Mouse (Mus musculus) neural tube, embryonic 13.5 days (tissue): ENCODE results near the gene Prrg2. TPM values are rescaled to one million over a fixed set of nuclear protein-coding genes. Genes with fewer than 3 reads are reported as not detected.
"Not testable (repeated sequence)": the region's sequence is repeated elsewhere in the genome, so short reads cannot be mapped to it uniquely, and the experiment has no call there.

Source experiments
- ATAC-seq: fragments of 200-750 bp; cut with Nextera tagmentation; 2 replicates; pipeline ENCODE4 v1.8.0; 2017; ENCODE audit warnings: low read depth, mild to moderate bottlenecking, moderate TSS enrichment, moderate library complexity
- H3K27ac ChIP-seq: fragments of 300-500 bp; sonication (generic); replicated peaks from 2 replicates; pipeline ENCODE4 v1.5.1; 2015; ENCODE audit warnings: moderate library complexity, mild to moderate bottlenecking, inconsistent platforms
- H3K27me3 ChIP-seq: fragments of 300-500 bp; sonication (generic); 2 replicates; pipeline ENCODE4 v1.6.1; 2015; ENCODE audit warnings: mild to moderate bottlenecking, inconsistent platforms
- H3K36me3 ChIP-seq: fragments of 300-500 bp; sonication (generic); 2 replicates; pipeline ENCODE4 v1.6.1; 2015; ENCODE audit warnings: mild to moderate bottlenecking, inconsistent platforms
- H3K4me1 ChIP-seq: fragments of 300-500 bp; sonication (generic); replicated peaks from 2 replicates; pipeline ENCODE4 v1.6.1; 2015; ENCODE audit warnings: inconsistent platforms
- H3K4me2 ChIP-seq: fragments of 300-500 bp; sonication (generic); 2 replicates; pipeline ENCODE4 v1.6.1; 2015; ENCODE audit warnings: inconsistent platforms, mild to moderate bottlenecking, moderate library complexity
- H3K4me3 ChIP-seq: fragments of 300-500 bp; sonication (generic); 2 replicates; pipeline ENCODE4 v1.5.1; 2015; ENCODE audit warnings: mild to moderate bottlenecking, inconsistent platforms
- H3K9ac ChIP-seq: fragments of 300-500 bp; sonication (generic); 2 replicates; pipeline ENCODE4 v1.6.1; 2015; ENCODE audit warnings: moderate library complexity, mild to moderate bottlenecking, inconsistent platforms
- H3K9me3 ChIP-seq: fragments of 300-500 bp; sonication (generic); 2 replicates; pipeline ENCODE4 v1.6.1; 2016; ENCODE audit warnings: inconsistent platforms
- WGBS: fragments of 180-500 bp; shearing (Covaris S2); methylation state at CpG from one replicate; pipeline ENCODE4 v1.1.7; 2015; 5-methylcytosine and 5-hydroxymethylcytosine counted together
- polyA plus RNA-seq: library from polyadenylated mRNA; unstranded; fragments of >200 nt; fragmentation: Nextera tagmentation; extraction: Ambion mirVana; gene quantifications from 2 replicates; pipeline ENCODE4 v1.2.1, GENCODE M21; 2015

Prrg2 gene
- 16.8 and 17.2 TPM in 2 replicates for polyA plus RNA-seq

GRCm38 (mm10) chr7:45062239-45062835, at the start of gene Prrg2, which contains the start of gene Nosip:
Gene Prrg2, minus strand, starts transcription at chr7:45062677.
Gene Nosip, plus strand, starts transcription at chr7:45062429.
- peak within 1 kb of the TSS; percentile 62 for H3K4me2 ChIP-seq
- H3K4me3 ChIP-seq: peak within 1 kb of the TSS; percentile 66
- 1% methylated on average over 31 of the region's 31 CpGs for WGBS
- peak within 1 kb of the TSS; percentile 76 for H3K9ac ChIP-seq
- H3K9me3 ChIP-seq: no peaks in the 10 kb centered on the region
- H3K36me3 ChIP-seq: no peaks in the 10 kb centered on the region
- no peaks in the 10 kb centered on the region for H3K27me3 ChIP-seq
- H3K27ac ChIP-seq: peak within 1 kb of the TSS; percentile 93
- ATAC-seq: peak; percentile 90
- H3K4me1 ChIP-seq: peaks cover 38% of the 10 kb centered on the region

DNA sequence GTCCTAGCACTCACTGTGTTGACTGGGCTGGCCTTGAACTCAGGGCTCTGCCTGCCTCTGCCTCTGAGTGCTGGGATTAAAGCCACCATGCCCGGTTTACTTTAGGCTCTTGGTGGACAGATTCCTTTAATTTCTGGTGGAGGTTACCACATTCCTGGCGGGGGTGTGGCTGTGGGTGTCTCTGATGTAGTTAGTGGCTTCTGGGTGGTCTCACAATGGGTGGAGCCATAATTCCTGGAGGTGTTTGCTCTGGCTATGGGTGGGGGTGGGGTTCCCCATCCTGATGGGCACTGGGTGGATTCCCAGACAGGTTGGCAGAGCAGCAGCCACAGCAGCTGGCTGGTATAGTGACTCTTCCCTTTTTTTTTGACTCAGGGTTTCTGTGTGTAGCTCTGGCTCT, 49.5 kb upstream of the Prrg2 start:
- H3K4me1 ChIP-seq: no peaks in the 10 kb centered on the region
- H3K36me3 ChIP-seq: no peaks in the 10 kb centered on the region
- no peak for ATAC-seq
- H3K4me2 ChIP-seq: no peak overlapping the region
- no peak overlapping the region for H3K27ac ChIP-seq
- WGBS: 66% methylated on average over 2 of the region's 2 CpGs
- H3K9me3 ChIP-seq: no peaks in the 10 kb centered on the region
- no peaks in the 10 kb centered on the region for H3K27me3 ChIP-seq
- no peak overlapping the region for H3K4me3 ChIP-seq
- no peak overlapping the region for H3K9ac ChIP-seq

DNA sequence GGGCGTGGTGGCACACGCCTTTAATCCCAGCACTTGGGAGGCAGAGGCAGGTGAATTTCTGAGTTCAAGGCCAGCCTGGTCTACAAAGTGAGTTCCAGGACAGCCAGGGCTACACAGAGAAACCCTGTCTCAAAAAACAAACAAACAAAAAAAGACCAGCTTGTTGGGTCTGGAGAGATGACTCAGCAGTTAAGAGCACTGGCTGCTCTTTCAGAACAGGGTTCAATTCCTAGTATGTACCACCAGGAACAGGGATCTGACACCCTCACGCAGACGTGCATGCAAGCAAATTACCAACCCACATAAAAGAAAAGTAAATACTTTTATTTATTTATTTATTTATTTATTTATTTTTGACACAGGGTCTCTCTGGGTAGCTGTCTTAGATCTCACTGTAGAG, 47.6 kb upstream of the Prrg2 start:
- not testable (repeated sequence) for H3K27me3 ChIP-seq, H3K9me3 ChIP-seq, H3K4me3 ChIP-seq, H3K9ac ChIP-seq, H3K4me2 ChIP-seq, H3K4me1 ChIP-seq, H3K27ac ChIP-seq, H3K36me3 ChIP-seq, ATAC-seq
- 96% methylated on average over 4 of the region's 4 CpGs for WGBS

- no peak for ATAC-seq
- WGBS: 59% methylated on average over 5 of the region's 5 CpGs
- no peak overlapping the region for H3K9ac ChIP-seq
Observed at GRCm38 (mm10) chr7:45107052-45107645, 44.7 kb upstream of the Prrg2 start.

DNA sequence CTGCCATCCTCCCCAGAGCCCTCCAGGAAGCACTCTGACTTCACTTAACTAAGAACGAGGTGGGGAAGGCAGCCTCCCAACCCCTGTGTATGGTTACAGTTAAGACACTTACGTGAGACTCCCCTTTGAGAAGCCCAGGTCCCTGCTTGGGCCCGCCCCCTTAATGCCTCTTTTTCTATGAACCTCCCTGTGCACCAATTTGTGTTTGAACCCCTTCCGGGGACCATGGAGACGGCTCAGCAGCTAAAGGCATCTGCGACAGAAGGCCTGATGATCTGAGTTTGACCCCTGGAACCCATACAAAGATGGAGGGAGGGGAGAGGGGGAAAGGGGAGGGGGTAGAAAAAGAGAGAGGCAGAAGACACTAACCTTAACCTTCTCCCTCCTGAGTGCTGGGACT, 44.0 kb upstream of the Prrg2 start:
- Histone ChIP-seq H3K27ac (no peak overlapping the region), H3K27me3 (no peaks in the 10 kb centered on the region), H3K4me2 (no peak overlapping the region), H3K9ac (no peak overlapping the region), H3K4me3 (no peak overlapping the region), H3K36me3 (no peaks in the 10 kb centered on the region), H3K9me3 (no peaks in the 10 kb centered on the region), H3K4me1 (0 out of 2 replicates have a peak, but pooled peaks cover 6% of the 10 kb centered on the region)
- no peak for ATAC-seq
- 21% methylated on average over 6 of the region's 6 CpGs for WGBS

More at GRCm38 (mm10) chr7:45107052-45107645, 44.7 kb upstream of the Prrg2 start:
- H3K27ac ChIP-seq: no peak overlapping the region
- H3K27me3 ChIP-seq: no peaks in the 10 kb centered on the region
- no peaks in the 10 kb centered on the region for H3K36me3 ChIP-seq
- no peak overlapping the region for H3K4me2 ChIP-seq
- H3K4me1 ChIP-seq: 0 out of 2 replicates have a peak, but pooled peaks cover 6% of the 10 kb centered on the region
- no peak overlapping the region for H3K4me3 ChIP-seq
- no peaks in the 10 kb centered on the region for H3K9me3 ChIP-seq

DNA sequence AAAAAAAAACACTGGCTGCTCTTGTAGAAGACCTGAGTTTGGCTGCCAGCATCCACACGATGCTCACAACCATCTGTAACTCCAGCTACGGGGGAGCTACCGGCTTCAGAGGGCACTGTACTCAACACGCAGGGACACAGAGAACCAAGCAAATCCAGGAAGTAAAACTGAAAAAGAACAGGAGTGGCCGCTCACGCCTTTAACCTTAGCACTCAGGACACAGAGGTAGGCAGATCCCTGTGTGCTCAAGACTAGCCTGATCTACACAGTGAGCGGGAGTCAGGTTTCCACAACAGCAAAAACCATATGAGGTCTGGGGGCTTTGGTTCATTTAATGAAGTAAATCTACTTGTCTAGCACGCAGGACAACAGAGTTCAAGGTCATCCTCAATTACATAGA, 43.0 kb upstream of the Prrg2 start:
- H3K27ac ChIP-seq: no peak overlapping the region
- H3K9me3 ChIP-seq: no peaks in the 10 kb centered on the region
- ATAC-seq: no peak
- H3K4me3 ChIP-seq: no peak overlapping the region
- H3K9ac ChIP-seq: no peak overlapping the region
- H3K27me3 ChIP-seq: no peaks in the 10 kb centered on the region
- H3K36me3 ChIP-seq: no peaks in the 10 kb centered on the region
- H3K4me2 ChIP-seq: no peak overlapping the region
- WGBS: 78% methylated on average over 8 of the region's 8 CpGs
- H3K4me1 ChIP-seq: 0 out of 2 replicates have a peak, but pooled peaks cover 6% of the 10 kb centered on the region

- no peak for ATAC-seq
- H3K9me3 ChIP-seq: no peaks in the 10 kb centered on the region
- H3K27me3 ChIP-seq: no peaks in the 10 kb centered on the region
- no peak overlapping the region for H3K4me3 ChIP-seq
- no peak overlapping the region for H3K9ac ChIP-seq
- 0 out of 2 replicates have a peak, but pooled peaks cover 6% of the 10 kb centered on the region for H3K4me1 ChIP-seq
- H3K27ac ChIP-seq: no peak overlapping the region
- H3K4me2 ChIP-seq: no peak overlapping the region
- H3K36me3 ChIP-seq: no peaks in the 10 kb centered on the region
- WGBS: 80% methylated on average over 5 of the region's 5 CpGs
Observed at GRCm38 (mm10) chr7:45104941-45105340, 42.5 kb upstream of the Prrg2 start.

DNA sequence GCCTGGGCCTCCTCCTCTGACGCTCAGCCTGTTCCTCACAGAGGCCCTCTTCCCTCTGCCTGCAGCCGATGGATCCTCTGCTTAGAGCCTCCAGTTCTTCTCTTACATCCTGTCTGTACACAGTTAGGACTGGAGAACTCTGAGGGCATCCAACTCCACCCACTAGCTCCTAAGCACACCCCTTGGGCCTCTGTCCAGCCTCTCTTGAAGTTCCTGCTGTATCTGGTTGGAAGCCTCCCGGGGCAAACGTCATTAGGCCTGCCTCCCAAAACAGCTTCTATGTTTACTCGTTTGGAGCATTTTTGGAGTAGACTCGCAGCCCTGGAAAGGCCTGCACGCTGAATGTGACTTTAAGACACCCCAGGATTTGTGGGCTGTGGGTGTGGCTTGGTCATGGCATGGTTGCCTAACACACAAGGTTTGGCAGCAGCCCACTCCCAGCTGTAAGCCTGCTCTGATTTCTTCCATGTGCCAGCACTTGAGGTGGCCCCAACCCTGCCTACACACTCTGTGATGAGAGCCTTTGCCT, 41.2 kb upstream of the Prrg2 start, which contains the start of gene Fcgrt:
Gene Fcgrt (minus strand): TSS at position 200 of the 529 bp plus-strand sequence.
- H3K4me1 ChIP-seq: 0 out of 2 replicates have a peak, but pooled peaks cover 6% of the 10 kb centered on the region
- H3K4me3 ChIP-seq: peak within 1 kb of the TSS; percentile 21
- H3K27me3 ChIP-seq: no peaks in the 10 kb centered on the region
- no peaks in the 10 kb centered on the region for H3K9me3 ChIP-seq
- H3K9ac ChIP-seq: peak within 1 kb of the TSS; percentile 31; the same call in 1 of the 2 replicates
- WGBS: 64% methylated on average over 7 of the region's 7 CpGs
- H3K27ac ChIP-seq: peak within 1 kb of the TSS; percentile 56
- peak; percentile 56; the same call in 1 of the 2 replicates for ATAC-seq
- H3K4me2 ChIP-seq: peak within 1 kb of the TSS; percentile 34
- no peaks in the 10 kb centered on the region for H3K36me3 ChIP-seq

DNA sequence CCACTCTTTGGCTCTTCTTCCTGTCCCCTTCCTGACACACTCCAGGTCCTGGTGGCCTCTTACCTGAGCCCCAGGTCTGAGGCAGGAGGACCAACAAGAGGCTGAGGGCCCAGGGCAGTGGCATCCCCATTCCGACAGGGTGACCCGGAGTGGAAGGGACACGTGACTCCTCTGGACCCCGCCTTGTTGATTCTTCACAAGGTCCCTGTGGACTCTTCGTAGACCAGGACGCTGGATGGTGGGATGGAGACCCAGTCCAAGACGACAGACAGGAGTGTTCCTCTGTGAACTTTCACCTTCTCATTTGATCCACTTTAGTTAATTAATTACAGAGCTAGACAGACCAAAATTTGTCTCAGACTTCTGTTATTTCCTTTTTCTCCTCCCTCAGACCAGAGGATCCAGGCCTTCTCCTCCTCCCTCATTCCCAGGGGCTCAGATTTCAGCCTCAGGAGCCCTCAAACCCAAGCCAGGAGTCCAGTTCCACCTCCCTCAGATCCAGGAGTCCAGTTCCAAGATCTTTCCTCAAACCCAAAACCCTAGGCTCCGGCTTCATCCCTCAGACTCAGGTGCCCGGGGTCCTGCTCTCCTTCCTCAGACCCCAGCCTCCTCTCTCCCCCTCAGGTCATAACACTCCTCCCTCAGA, 40.6 kb upstream of the Prrg2 start:
- Histone ChIP-seq H3K27me3 (no peaks in the 10 kb centered on the region), H3K36me3 (no peaks in the 10 kb centered on the region), H3K9me3 (no peaks in the 10 kb centered on the region), H3K4me3 (peak overlapping the region; percentile 21), H3K27ac (peak overlapping the region; percentile 56), H3K4me1 (0 out of 2 replicates have a peak, but pooled peaks cover 6% of the 10 kb centered on the region), H3K4me2 (peak overlapping the region; percentile 34), H3K9ac (peak overlapping the region; percentile 31; the same call in 1 of the 2 replicates)
- ATAC-seq: no peak
- 83% methylated on average over 9 of the region's 9 CpGs for WGBS

- Histone ChIP-seq H3K9ac (no peak overlapping the region), H3K4me2 (peak overlapping the region; percentile 34), H3K9me3 (no peaks in the 10 kb centered on the region), H3K36me3 (no peaks in the 10 kb centered on the region), H3K27ac (no peak overlapping the region), H3K4me3 (no peak overlapping the region), H3K4me1 (0 out of 2 replicates have a peak, but pooled peaks cover 6% of the 10 kb centered on the region), H3K27me3 (no peaks in the 10 kb centered on the region)
- no peak for ATAC-seq
- WGBS: 89% methylated on average over 11 of the region's 11 CpGs
Observed at GRCm38 (mm10) chr7:45102441-45102840, 40.0 kb upstream of the Prrg2 start.

- no peaks in the 10 kb centered on the region for H3K36me3 ChIP-seq
- H3K4me3 ChIP-seq: no peak overlapping the region
- no peaks in the 10 kb centered on the region for H3K27me3 ChIP-seq
- WGBS: 95% methylated on average over 6 of the region's 6 CpGs
- H3K4me2 ChIP-seq: no peak overlapping the region
- ATAC-seq: no peak
- H3K27ac ChIP-seq: no peak overlapping the region
- H3K9ac ChIP-seq: no peak overlapping the region
- H3K9me3 ChIP-seq: no peaks in the 10 kb centered on the region
- H3K4me1 ChIP-seq: no peaks in the 10 kb centered on the region
Observed at GRCm38 (mm10) chr7:45100046-45100445, 37.6 kb upstream of the Prrg2 start.
